Mouse (Mus musculus): Measurements from ENCODE around the gene Rps6. TPM values are rescaled to one million over a fixed set of nuclear protein-coding genes. Genes with fewer than 3 reads are reported as not detected.
A peak's percentile ranks its signal among the peaks of the same experiment; 100 is the strongest.

Rps6 gene
- total RNA-seq (2014; rRNA removed) (380 and 503 TPM in 2 replicates), polyA plus RNA-seq (2012; rRNA removed) (280 and 301 TPM in 2 replicates)

DNA sequence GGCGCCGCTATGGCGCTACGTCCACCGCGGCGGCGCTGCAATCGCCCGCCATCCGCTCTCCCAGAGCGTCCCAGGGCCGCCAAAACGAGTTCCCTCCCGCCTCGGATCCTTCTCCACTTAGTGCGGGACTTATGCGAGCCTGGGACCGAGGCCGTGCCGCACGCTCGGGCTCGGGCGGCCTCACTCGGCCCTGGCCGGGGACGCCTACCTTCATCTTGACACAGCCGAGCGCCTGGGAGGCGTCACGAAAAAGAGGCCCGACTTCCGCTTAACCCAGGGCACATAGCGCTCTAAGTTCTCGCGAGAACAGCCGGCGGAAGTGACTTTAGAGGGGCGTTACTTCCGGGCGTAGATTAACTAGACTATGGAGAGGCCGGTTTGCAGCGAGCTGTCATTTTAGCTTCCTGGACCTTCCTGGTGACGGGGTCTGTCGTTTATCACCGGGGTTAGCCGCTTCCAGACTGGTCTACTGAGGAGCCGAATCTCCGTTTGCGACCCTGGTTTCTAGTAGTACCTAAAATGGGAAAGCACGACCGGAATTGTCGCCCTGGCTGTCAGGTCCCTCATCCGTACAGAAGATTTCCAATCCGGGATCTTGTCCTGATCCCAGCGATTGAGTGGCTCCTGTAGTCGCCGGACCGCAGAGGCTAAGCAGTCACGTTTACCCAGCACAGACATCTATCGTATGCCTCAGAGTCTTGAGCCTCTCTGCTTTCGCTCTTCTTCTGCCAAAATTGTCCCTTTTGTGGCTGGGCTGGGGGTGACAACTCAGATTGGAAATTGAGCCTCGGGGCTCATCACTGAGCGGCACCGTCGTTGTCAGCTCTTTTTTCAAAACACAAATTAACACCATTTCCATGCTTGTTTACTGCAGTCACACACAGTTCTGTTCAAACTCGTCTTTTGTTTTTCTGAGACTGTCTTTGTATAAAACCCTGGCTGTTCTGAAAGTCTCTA is at the start of gene Rps6:
Rps6 (minus strand) TSS at position 300 of the 957 bp plus-strand sequence.
- Histone ChIP-seq H3K4me3 (ENCODE audit: insufficient read depth, low read depth, low read length) (peak within 1 kb of the TSS; percentile 97), H3K4me1 (ENCODE audit: control insufficient read depth, insufficient read depth, low read length) (peaks cover 18% of the 10 kb centered on the region), H3K27me3 (ENCODE audit: control insufficient read depth, insufficient read depth, low read length) (no peaks in the 10 kb centered on the region), H3K79me2 (ENCODE audit: control insufficient read depth, insufficient read depth, low read length) (peaks cover 8% of the 10 kb centered on the region), H3K9ac (ENCODE audit: low read depth, low read length) (peak within 1 kb of the TSS; percentile 99), H3K36me3 (ENCODE audit: control insufficient read depth, insufficient read depth, low read length) (peaks cover 25% of the 10 kb centered on the region), H3K27ac (replicated peaks; ENCODE audit: insufficient read depth, low read depth, low read length) (peak within 1 kb of the TSS; percentile 83)
- DNase-seq (ENCODE audit: extremely low read depth, low read depth, low spot score) = peak; percentile 89
- WGBS = under 1% methylated on average over 63 of the region's 68 CpGs
- TF ChIP-seq CTCF (IDR thresholded peaks at IDR 0.05; ENCODE audit: low read depth, low read length) (no peak), POLR2A (IDR thresholded peaks at IDR 0.05; ENCODE audit: extremely low read depth, insufficient read depth, low read length) (peak; percentile 89)

DNA sequence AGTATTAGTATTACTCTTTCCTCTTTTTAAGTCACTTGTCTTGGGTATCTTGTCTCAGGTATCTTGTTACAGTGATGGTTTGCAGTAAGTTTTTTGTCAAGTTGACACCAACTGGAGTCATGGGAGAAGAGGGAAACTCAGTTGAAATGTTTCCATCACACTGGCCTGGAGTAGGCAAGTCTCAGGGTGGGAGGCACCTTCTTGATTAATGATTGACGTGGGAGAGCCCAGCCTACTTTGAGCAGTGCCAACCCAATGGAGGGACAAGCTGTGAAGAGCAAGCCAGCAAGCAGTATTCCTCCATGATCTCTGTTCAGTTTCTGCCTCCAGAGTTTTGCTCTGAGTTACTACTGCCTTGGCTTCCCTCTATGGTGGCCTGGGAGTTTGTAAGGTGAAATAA is 48.7 kb upstream of the Rps6 start:
- peaks cover 9% of the 10 kb centered on the region for H3K4me1 ChIP-seq (ENCODE audit: control insufficient read depth, insufficient read depth, low read length)
- no peak overlapping the region for H3K9ac ChIP-seq (ENCODE audit: low read depth, low read length)
- DNase-seq (ENCODE audit: extremely low read depth, low read depth, low spot score) = peak; percentile 70
- no peaks in the 10 kb centered on the region; the same call in 1 of the 2 replicates for H3K36me3 ChIP-seq (ENCODE audit: control insufficient read depth, insufficient read depth, low read length)
- no peak overlapping the region for H3K4me3 ChIP-seq (ENCODE audit: insufficient read depth, low read depth, low read length)
- WGBS = 77% methylated on average over 1 of the region's 1 CpGs
- H3K27ac ChIP-seq (replicated peaks; ENCODE audit: insufficient read depth, low read depth, low read length) = no peak overlapping the region
- no peaks in the 10 kb centered on the region for H3K79me2 ChIP-seq (ENCODE audit: control insufficient read depth, insufficient read depth, low read length)
- TF ChIP-seq CTCF (IDR thresholded peaks at IDR 0.05; ENCODE audit: low read depth, low read length) (no peak), POLR2A (IDR thresholded peaks at IDR 0.05; ENCODE audit: extremely low read depth, insufficient read depth, low read length) (no peak)
- no peaks in the 10 kb centered on the region for H3K27me3 ChIP-seq (ENCODE audit: control insufficient read depth, insufficient read depth, low read length)

- no peaks in the 10 kb centered on the region for H3K79me2 ChIP-seq (ENCODE audit: control insufficient read depth, insufficient read depth, low read length)
- no peak for DNase-seq (ENCODE audit: extremely low read depth, low read depth, low spot score)
- WGBS = 43% methylated on average over 3 of the region's 3 CpGs
Measured at GRCm38 (mm10) chr4:86904969-86905368, 47.8 kb upstream of the Rps6 start.

GRCm38 (mm10) chr4:86902351-86902750 is 45.1 kb upstream of the Rps6 start:
- Histone ChIP-seq H3K27me3 (ENCODE audit: control insufficient read depth, insufficient read depth, low read length) (no peaks in the 10 kb centered on the region), H3K27ac (replicated peaks; ENCODE audit: insufficient read depth, low read depth, low read length) (peak overlapping the region; percentile 56), H3K4me3 (ENCODE audit: insufficient read depth, low read depth, low read length) (no peak overlapping the region), H3K36me3 (ENCODE audit: control insufficient read depth, insufficient read depth, low read length) (no peaks in the 10 kb centered on the region), H3K9ac (ENCODE audit: low read depth, low read length) (no peak overlapping the region), H3K4me1 (ENCODE audit: control insufficient read depth, insufficient read depth, low read length) (peaks cover 20% of the 10 kb centered on the region), H3K79me2 (ENCODE audit: control insufficient read depth, insufficient read depth, low read length) (no peaks in the 10 kb centered on the region)
- TF ChIP-seq POLR2A (IDR thresholded peaks at IDR 0.05; ENCODE audit: extremely low read depth, insufficient read depth, low read length) (no peak), CTCF (IDR thresholded peaks at IDR 0.05; ENCODE audit: low read depth, low read length) (no peak)
- whole genome bisulfite sequencing = 29% methylated on average over 6 of the region's 6 CpGs
- DNase-seq (ENCODE audit: extremely low read depth, low read depth, low spot score) = peak; percentile 88

More at GRCm38 (mm10) chr4:86904969-86905368, 47.8 kb upstream of the Rps6 start:
- Histone ChIP-seq H3K4me3 (ENCODE audit: insufficient read depth, low read depth, low read length) (no peak overlapping the region), H3K4me1 (ENCODE audit: control insufficient read depth, insufficient read depth, low read length) (peaks cover 9% of the 10 kb centered on the region), H3K27me3 (ENCODE audit: control insufficient read depth, insufficient read depth, low read length) (no peaks in the 10 kb centered on the region), H3K9ac (ENCODE audit: low read depth, low read length) (no peak overlapping the region), H3K36me3 (ENCODE audit: control insufficient read depth, insufficient read depth, low read length) (no peaks in the 10 kb centered on the region; the same call in 1 of the 2 replicates), H3K27ac (replicated peaks; ENCODE audit: insufficient read depth, low read depth, low read length) (no peak overlapping the region)
- TF ChIP-seq CTCF (IDR thresholded peaks at IDR 0.05; ENCODE audit: low read depth, low read length) = peak; percentile 45; the same call in 1 of the 2 replicates
- TF ChIP-seq POLR2A (IDR thresholded peaks at IDR 0.05; ENCODE audit: extremely low read depth, insufficient read depth, low read length) = no peak

DNA sequence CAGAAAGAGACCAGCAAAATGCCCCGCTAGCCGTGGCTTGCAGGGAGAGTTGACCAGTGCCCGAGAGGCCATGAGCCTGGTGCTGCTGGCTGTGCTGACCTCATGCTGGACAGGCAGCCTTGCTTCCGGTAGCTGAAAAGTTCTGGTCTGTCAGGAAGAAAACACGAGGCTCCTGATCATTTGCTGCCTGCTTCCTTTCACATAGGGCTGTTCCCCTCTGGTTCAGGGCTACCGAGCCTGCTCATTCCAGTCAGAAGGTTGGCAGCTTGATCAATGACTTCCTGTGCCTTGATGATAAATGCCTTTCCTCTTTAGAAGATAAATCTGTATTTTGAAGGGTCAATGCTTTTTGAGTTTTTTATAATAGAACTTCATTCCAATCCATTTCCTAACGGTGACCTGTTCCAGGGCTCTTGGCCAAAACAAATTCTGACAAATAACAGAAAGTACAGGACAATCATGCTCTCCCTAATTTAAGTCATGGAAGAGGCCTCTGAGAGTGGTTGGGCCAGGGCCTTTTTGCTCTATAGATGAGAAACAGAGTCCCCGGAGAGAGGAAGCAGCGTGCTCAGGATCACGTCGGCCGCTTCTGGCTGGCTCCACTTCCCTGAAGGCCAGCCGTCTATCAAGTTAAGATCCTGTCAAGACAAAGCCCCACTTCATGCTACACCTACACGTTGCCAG is 41.7 kb upstream of the Rps6 start:
- Histone ChIP-seq H3K4me1 (ENCODE audit: control insufficient read depth, insufficient read depth, low read length) (peaks cover 21% of the 10 kb centered on the region), H3K79me2 (ENCODE audit: control insufficient read depth, insufficient read depth, low read length) (no peaks in the 10 kb centered on the region), H3K27ac (replicated peaks; ENCODE audit: insufficient read depth, low read depth, low read length) (peak overlapping the region; percentile 79), H3K36me3 (ENCODE audit: control insufficient read depth, insufficient read depth, low read length) (no peaks in the 10 kb centered on the region), H3K27me3 (ENCODE audit: control insufficient read depth, insufficient read depth, low read length) (no peaks in the 10 kb centered on the region), H3K9ac (ENCODE audit: low read depth, low read length) (no peak overlapping the region), H3K4me3 (ENCODE audit: insufficient read depth, low read depth, low read length) (no peak overlapping the region)
- 24% methylated on average over 14 of the region's 14 CpGs for WGBS
- TF ChIP-seq POLR2A (IDR thresholded peaks at IDR 0.05; ENCODE audit: extremely low read depth, insufficient read depth, low read length) = no peak
- no peak for TF ChIP-seq CTCF (IDR thresholded peaks at IDR 0.05; ENCODE audit: low read depth, low read length)
- DNase-seq (ENCODE audit: extremely low read depth, low read depth, low spot score) = peak; percentile 89
